Mouse (Mus musculus) spleen, adult 2 months (tissue): ENCODE results near the gene Tsga10. TPM values are rescaled to one million over a fixed set of nuclear protein-coding genes. Genes with fewer than 3 reads are reported as not detected.

Experiments
- DNase-seq, 2 experiments: peaks; one replicate each; pipeline versions ENCODE4 v3.0.0 to v3.0.0-alpha.2; 2012 to 2021; ENCODE audit warnings: low spot score in 2 of 2, low read depth in 1 of 2
- H3K27ac ChIP-seq: fragments of 200-500 bp; 2 replicates; pipeline ENCODE4 v1.5.1; 2012; ENCODE audit warnings: low read length, inconsistent platforms; ENCODE audit not compliant: insufficient read depth
- H3K27me3 ChIP-seq: fragments of 200-500 bp; 2 replicates; pipeline ENCODE4 v1.6.1; 2012; ENCODE audit warnings: mild to moderate bottlenecking, moderate library complexity, low read length, inconsistent platforms; ENCODE audit not compliant: control insufficient read depth, insufficient read depth
- H3K36me3 ChIP-seq: fragments of 200-500 bp; 2 replicates; pipeline ENCODE4 v1.6.1; 2012; ENCODE audit warnings: mild to moderate bottlenecking, low read length, inconsistent platforms; ENCODE audit not compliant: control insufficient read depth, insufficient read depth
- H3K4me1 ChIP-seq: fragments of 200-500 bp; 2 replicates; pipeline ENCODE4 v1.6.1; 2011; ENCODE audit warnings: inconsistent platforms; ENCODE audit not compliant: control insufficient read depth, insufficient read depth, insufficient read length
- H3K4me3 ChIP-seq: fragments of 200-500 bp; 2 replicates; pipeline ENCODE4 v1.5.1; 2011; ENCODE audit warnings: mild to moderate bottlenecking, inconsistent platforms; ENCODE audit not compliant: insufficient read depth, insufficient read length; ENCODE audit errors: extremely low read depth
- CTCF ChIP-seq: fragments of 200-500 bp; IDR thresholded peaks from 2 replicates; pipeline ENCODE4 v1.5.1; 2011; ENCODE audit warnings: mild to moderate bottlenecking, inconsistent platforms; ENCODE audit not compliant: insufficient read depth, insufficient read length, insufficient replicate concordance; ENCODE audit errors: extremely low read depth
- POLR2A ChIP-seq: fragments of 200-500 bp; IDR thresholded peaks from 2 replicates; pipeline ENCODE4 v1.6.1; 2011; ENCODE audit warnings: low read depth, low read length, inconsistent platforms
- WGBS: fragments of 180-500 bp; shearing (Covaris S2); methylation state at CpG from one replicate; pipeline ENCODE4 v1.1.7; 2018; 5-methylcytosine and 5-hydroxymethylcytosine counted together
- polyA plus RNA-seq: library from polyadenylated mRNA; depleted of rRNA; stranded (reverse); fragments of >200 nt; gene quantifications from 2 replicates; pipeline ENCODE4 v1.2.3, GENCODE M21; 2012

Gene Tsga10
- polyA plus RNA-seq, 1 experiment: 0.35 TPM

DNA sequence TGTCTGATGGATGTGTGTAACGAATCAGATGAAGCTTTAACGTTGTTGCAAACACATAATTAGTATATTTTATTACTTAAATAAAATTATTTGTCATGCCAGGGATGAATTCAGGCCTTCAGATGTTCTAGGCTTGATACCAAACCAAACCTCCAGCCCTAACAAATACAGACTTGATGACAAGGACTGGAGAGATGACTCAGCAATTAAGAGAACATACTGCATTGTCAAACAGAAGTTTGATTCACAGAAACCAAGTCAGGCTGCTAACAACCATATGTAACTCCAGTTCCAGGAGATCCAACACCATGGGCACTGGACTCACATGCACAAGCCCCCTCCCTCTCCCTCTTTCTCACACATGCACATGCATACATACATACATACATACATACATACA, 65.9 kb downstream of the Tsga10 start:
- no peak overlapping the region for H3K4me3 ChIP-seq
- WGBS: 86% methylated on average over 2 of the region's 2 CpGs
- TF ChIP-seq POLR2A: no peak
- TF ChIP-seq CTCF: no peak
- DNase-seq: no peak
- no peaks in the 10 kb centered on the region for H3K27me3 ChIP-seq
- no peaks in the 10 kb centered on the region for H3K36me3 ChIP-seq
- H3K27ac ChIP-seq: no peak overlapping the region
- no peaks in the 10 kb centered on the region for H3K4me1 ChIP-seq

DNA sequence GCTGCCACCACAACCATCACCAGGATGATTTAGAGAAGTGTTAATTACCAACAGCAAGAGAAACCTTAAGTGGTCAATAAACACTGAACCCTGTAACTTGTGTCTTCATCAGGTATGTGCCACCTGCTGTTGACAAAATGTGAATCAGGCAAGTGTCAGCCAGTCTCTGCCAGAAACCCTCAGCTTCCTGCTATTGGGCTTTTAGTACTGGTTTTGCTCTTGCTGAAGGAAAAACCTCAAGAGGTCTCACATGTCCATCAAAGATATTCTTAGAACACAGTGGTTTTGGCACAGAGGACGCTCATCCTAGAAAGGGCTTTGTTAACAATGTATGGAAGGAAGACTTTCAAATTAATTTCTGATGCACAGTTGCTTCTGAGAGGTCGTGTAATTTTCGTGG, 66.7 kb downstream of the Tsga10 start:
- no peak overlapping the region for H3K4me3 ChIP-seq

DNA sequence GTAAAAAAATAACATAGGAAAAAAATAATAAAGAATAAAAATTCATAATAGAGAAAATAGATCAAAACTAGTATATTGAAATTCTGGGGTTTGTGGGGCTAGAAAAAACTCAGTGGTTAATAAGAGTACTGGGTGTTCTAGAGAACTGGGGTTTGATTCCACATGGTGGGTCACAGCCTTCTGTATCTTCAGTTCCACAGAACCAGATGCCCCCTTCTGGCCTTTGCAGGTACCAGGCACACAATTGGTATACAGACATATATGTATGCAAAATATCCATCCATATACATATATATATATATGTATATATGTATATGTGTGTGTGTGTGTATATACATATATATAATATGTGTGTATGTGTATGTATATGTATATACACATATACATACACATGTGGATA, 106.8 kb downstream of the Tsga10 start:
- H3K36me3 ChIP-seq: no peaks in the 10 kb centered on the region
- no peak for DNase-seq
- no peak overlapping the region for H3K4me3 ChIP-seq
- TF ChIP-seq CTCF (no peak), POLR2A (no peak)
- H3K4me1 ChIP-seq: no peaks in the 10 kb centered on the region
- H3K27ac ChIP-seq: no peak overlapping the region
- no peaks in the 10 kb centered on the region for H3K27me3 ChIP-seq

More for the DNA sequence above, 66.7 kb downstream of the Tsga10 start:
- Histone ChIP-seq H3K27ac (no peak overlapping the region), H3K4me1 (no peaks in the 10 kb centered on the region), H3K36me3 (no peaks in the 10 kb centered on the region), H3K27me3 (no peaks in the 10 kb centered on the region)
- DNase-seq: no peak
- 9% methylated on average over 3 of the region's 3 CpGs for WGBS
- TF ChIP-seq CTCF (no peak), POLR2A (no peak)

DNA sequence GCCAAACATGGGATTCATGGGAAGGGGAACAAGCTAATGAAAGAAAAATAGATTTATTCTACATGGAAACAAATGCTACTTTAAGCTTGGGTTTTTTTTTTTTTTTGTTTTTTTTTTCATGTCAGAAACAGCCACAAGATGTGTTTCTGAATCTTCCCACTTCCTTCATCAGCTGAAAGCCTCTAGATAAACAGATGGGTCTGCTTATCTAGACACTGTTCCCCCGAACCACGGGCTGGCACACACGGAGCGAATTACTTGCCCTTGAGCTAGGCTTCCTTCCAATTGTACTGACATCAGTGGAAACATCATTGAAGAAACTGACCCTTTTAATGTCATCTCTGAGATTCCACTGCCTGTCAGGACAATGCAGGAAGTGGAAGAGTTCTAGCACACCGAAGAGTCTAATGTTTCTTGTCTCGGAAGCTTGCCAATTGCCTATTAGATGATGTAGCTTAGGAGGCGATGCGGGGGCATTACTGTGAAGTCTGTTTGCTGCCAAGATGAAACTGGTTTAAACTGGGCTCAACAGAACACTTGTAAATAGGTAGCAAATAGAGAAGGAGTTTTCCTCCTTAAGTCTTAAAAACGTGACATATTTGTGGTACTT, 121.5 kb downstream of the Tsga10 start:
- TF ChIP-seq CTCF (no peak), POLR2A (no peak)
- WGBS: 60% methylated on average over 9 of the region's 9 CpGs
- no peaks in the 10 kb centered on the region for H3K4me1 ChIP-seq
- H3K27me3 ChIP-seq: no peaks in the 10 kb centered on the region
- no peaks in the 10 kb centered on the region for H3K36me3 ChIP-seq
- H3K27ac ChIP-seq: no peak overlapping the region
- no peak overlapping the region for H3K4me3 ChIP-seq
- no peak for DNase-seq

DNA sequence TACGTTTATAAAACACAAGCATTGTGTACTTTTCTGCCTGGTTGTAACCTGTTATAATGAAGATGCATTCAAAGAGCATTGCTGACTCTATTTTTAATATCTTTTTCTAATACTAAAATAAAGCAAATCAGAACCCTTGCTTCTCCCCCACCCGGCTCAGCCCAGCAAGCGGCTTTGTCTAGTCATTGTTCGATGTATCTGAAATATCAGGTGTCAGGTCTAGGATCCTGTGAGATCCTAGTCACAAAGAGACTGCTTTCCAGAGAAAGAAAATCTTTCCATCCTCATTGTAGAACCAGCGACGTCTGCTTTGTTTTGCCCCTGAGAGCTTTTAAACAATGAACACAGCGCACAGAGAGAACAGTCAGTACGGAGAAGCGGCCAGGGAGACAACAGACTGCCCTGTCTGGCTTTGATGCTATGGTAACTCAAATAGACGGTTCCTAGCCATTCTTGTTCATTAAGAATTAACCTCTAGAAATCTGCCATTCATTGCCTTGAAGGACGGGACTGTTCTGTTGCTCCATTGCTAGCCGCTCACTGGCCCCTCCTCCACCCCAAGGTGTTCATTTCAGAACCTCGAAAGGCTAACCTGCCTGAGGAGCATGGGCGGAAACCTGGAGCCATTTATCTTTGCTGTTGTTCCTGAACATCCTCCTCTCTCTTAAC, 123.5 kb downstream of the Tsga10 start:
- Histone ChIP-seq H3K4me3 (no peak overlapping the region), H3K27ac (no peak overlapping the region), H3K36me3 (no peaks in the 10 kb centered on the region), H3K27me3 (no peaks in the 10 kb centered on the region), H3K4me1 (no peaks in the 10 kb centered on the region)
- no peak for DNase-seq
- no peak for TF ChIP-seq POLR2A
- TF ChIP-seq CTCF: no peak
- WGBS: 88% methylated on average over 14 of the region's 14 CpGs

DNA sequence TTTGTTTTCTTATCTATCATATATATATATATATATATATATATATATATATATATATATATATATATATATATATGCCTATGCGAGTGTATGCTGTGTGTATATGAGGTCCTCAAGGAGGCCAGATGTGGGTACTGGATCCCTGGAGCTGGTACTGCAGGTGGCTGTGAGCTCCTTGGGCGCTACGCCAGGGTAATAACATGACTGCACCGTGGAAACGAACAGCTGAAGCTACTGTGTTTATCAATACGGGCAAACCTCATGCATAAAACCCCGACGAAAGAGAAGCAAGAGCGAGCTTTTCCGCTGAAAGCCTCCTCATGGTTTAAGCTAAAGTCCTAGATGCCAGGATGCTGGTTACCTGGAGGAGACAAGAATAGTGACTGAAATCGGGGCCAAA, 124.1 kb downstream of the Tsga10 start:
- DNase-seq: no peak
- no peaks in the 10 kb centered on the region for H3K4me1 ChIP-seq
- no peak for TF ChIP-seq POLR2A
- no peak for TF ChIP-seq CTCF
- no peak overlapping the region for H3K4me3 ChIP-seq
- no peak overlapping the region for H3K27ac ChIP-seq
- 91% methylated on average over 11 of the region's 11 CpGs for WGBS
- no peaks in the 10 kb centered on the region for H3K27me3 ChIP-seq
- H3K36me3 ChIP-seq: no peaks in the 10 kb centered on the region

DNA sequence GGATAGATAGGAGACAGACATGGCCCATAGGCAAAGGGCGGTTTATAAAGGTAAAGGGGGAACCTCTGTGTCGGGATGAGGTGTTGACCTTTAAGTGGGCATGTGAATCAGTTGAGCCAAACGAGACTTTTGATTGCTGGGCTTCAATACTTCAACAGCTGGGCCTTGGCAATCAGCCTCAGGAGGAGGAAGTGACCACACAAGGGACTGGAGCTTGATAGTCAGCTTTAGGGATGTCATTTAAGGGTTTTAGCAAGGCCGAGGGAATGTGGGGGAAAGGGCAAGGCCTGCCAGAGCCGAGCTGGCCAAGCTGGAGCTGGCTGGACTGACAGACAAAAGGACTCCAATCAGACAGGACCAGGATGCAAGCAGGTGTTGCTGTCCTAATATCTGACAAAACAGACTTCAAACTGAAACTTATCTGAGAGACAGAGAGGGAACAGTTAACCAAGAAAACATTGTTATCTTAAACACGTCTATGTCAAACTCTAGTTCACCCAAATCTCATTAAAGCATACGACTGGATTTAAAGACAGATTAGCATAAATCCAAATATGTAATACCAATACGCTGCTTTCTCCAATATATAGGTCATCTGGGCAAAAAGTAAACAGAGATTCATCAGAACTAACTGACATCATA, 125.9 kb downstream of the Tsga10 start:
- H3K27ac ChIP-seq: no peak overlapping the region
- H3K36me3 ChIP-seq: no peaks in the 10 kb centered on the region
- WGBS: 65% methylated on average over 8 of the region's 8 CpGs
- DNase-seq: no peak
- H3K27me3 ChIP-seq: no peaks in the 10 kb centered on the region
- no peak for TF ChIP-seq CTCF
- TF ChIP-seq POLR2A: no peak
- H3K4me3 ChIP-seq: no peak overlapping the region
- no peaks in the 10 kb centered on the region for H3K4me1 ChIP-seq
